Mouse (Mus musculus): ENCODE results near the gene 4930544D05Rik. TPM values are rescaled to one million over a fixed set of nuclear protein-coding genes. Genes with fewer than 3 reads are reported as not detected.

The 4930544D05Rik gene
- total and polyA plus RNA-seq, 2 experiments: not detected

DNA sequence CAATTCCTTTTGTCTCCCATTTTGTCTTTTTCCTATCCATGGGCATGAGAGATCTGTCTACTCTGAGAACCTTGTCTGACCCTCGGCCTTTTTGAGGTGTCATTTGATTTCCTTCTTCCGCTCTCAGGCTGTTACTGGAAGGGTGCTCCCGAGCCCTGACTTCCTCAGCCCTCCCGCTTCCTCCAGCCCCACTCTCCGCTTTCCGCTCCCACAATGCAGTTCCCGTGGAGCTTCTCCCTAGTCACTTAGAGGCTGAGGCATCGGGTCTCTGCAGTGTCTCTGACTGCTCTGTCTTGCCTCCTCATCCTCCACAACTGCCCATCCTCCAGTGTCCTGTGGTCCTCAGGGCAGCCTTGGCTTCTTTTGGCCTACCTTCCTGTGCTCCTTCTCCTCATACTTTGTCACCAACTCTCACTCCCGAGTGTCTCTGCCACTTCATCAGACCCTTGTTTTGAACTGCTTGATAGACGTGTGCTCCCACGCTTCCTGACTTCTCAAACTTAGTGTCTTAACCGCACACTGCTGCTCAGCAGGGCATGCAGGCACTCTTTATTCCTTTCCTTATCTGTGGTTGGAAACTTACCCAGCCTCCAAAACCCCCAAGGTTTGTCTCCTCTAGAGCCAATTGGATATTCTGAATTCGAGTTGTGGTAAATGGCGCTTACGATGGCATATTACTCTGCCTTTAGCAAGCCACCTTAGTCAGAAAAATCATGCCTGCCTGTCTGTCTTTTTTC, 21.2 kb upstream of the 4930544D05Rik start:
- no peak for TF ChIP-seq POLR2A (IDR thresholded peaks at IDR 0.05; ENCODE audit: extremely low read depth, insufficient read depth, low read length)
- TF ChIP-seq CTCF (IDR thresholded peaks at IDR 0.05; ENCODE audit: low read depth, low read length): no peak
- no peaks in the 10 kb centered on the region for H3K27me3 ChIP-seq (ENCODE audit: control insufficient read depth, insufficient read depth, low read length)
- H3K27ac ChIP-seq (replicated peaks; ENCODE audit: insufficient read depth, low read depth, low read length): peak overlapping the region; percentile 69
- H3K9ac ChIP-seq (ENCODE audit: low read depth, low read length): peak overlapping the region; percentile 18; the same call in 1 of the 2 replicates
- no peak for DNase-seq (ENCODE audit: extremely low read depth, low read depth, low spot score)
- 80% methylated on average over 15 of the region's 15 CpGs for WGBS
- peaks cover 4% of the 10 kb centered on the region; the same call in 1 of the 2 replicates for H3K36me3 ChIP-seq (ENCODE audit: control insufficient read depth, insufficient read depth, low read length)
- no peak overlapping the region for H3K4me3 ChIP-seq (ENCODE audit: insufficient read depth, low read depth, low read length)
- H3K79me2 ChIP-seq (ENCODE audit: control insufficient read depth, insufficient read depth, low read length): peaks cover 12% of the 10 kb centered on the region; the same call in 1 of the 2 replicates
- peaks cover 13% of the 10 kb centered on the region for H3K4me1 ChIP-seq (ENCODE audit: control insufficient read depth, insufficient read depth, low read length)

DNA sequence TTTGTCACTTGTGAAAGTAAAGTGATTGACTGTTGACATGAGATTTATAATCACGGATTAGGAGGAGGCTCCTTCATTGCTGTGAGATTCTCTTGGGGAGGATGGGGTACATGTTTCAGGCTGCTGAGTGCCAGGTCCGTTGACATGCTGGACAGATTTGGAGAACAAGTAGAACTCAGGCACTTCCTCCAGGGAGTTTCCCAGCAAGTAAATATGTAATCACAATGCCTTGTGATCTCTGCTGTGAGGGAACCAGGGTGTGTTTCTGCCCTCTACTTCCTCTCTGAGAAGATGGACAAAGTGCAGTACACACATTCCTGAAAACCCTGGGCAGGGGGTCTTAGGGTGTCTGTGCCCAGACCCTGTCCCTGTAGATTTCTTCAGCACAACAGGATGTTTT, 20.0 kb upstream of the 4930544D05Rik start:
- H3K4me1 ChIP-seq (ENCODE audit: control insufficient read depth, insufficient read depth, low read length): peaks cover 13% of the 10 kb centered on the region
- no peaks in the 10 kb centered on the region for H3K27me3 ChIP-seq (ENCODE audit: control insufficient read depth, insufficient read depth, low read length)
- TF ChIP-seq CTCF (IDR thresholded peaks at IDR 0.05; ENCODE audit: low read depth, low read length) (no peak), POLR2A (IDR thresholded peaks at IDR 0.05; ENCODE audit: extremely low read depth, insufficient read depth, low read length) (no peak)
- peak overlapping the region; percentile 63 for H3K27ac ChIP-seq (replicated peaks; ENCODE audit: insufficient read depth, low read depth, low read length)
- peaks cover 4% of the 10 kb centered on the region; the same call in 1 of the 2 replicates for H3K36me3 ChIP-seq (ENCODE audit: control insufficient read depth, insufficient read depth, low read length)
- H3K79me2 ChIP-seq (ENCODE audit: control insufficient read depth, insufficient read depth, low read length): peaks cover 7% of the 10 kb centered on the region; the same call in 1 of the 2 replicates
- no peak overlapping the region for H3K4me3 ChIP-seq (ENCODE audit: insufficient read depth, low read depth, low read length)
- no peak overlapping the region for H3K9ac ChIP-seq (ENCODE audit: low read depth, low read length)
- DNase-seq (ENCODE audit: extremely low read depth, low read depth, low spot score): peak; percentile 41
- WGBS: 36% methylated on average over 2 of the region's 2 CpGs

DNA sequence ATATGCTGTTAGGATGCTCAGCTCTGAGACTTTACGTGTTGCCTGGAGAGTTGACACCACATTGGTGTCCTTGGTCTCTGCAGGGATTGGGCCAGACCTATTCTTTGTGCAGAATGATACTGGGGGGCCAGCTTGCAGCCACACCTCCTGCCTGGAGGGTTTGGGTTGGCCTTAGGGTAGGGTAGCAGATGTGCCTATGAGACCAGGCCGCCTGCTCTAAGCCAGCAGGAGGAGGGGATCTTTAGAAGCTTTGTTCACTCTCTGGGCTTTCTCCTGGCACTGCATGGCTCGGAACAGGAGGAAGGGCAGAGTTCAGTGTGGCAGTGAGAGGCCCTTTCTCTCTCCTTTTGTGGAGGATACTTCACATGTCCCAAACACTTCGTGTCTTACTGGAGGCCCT, 19.6 kb upstream of the 4930544D05Rik start:
- Histone ChIP-seq H3K79me2 (ENCODE audit: control insufficient read depth, insufficient read depth, low read length) (0 out of 2 replicates have a peak, but pooled peaks cover 5% of the 10 kb centered on the region), H3K9ac (ENCODE audit: low read depth, low read length) (no peak overlapping the region), H3K27ac (replicated peaks; ENCODE audit: insufficient read depth, low read depth, low read length) (peak overlapping the region; percentile 63), H3K36me3 (ENCODE audit: control insufficient read depth, insufficient read depth, low read length) (peaks cover 4% of the 10 kb centered on the region; the same call in 1 of the 2 replicates), H3K4me3 (ENCODE audit: insufficient read depth, low read depth, low read length) (no peak overlapping the region), H3K27me3 (ENCODE audit: control insufficient read depth, insufficient read depth, low read length) (no peaks in the 10 kb centered on the region), H3K4me1 (ENCODE audit: control insufficient read depth, insufficient read depth, low read length) (peaks cover 13% of the 10 kb centered on the region)
- 69% methylated on average over 4 of the region's 4 CpGs for WGBS
- TF ChIP-seq POLR2A (IDR thresholded peaks at IDR 0.05; ENCODE audit: extremely low read depth, insufficient read depth, low read length) (no peak), CTCF (IDR thresholded peaks at IDR 0.05; ENCODE audit: low read depth, low read length) (no peak)
- no peak for DNase-seq (ENCODE audit: extremely low read depth, low read depth, low spot score)

DNA sequence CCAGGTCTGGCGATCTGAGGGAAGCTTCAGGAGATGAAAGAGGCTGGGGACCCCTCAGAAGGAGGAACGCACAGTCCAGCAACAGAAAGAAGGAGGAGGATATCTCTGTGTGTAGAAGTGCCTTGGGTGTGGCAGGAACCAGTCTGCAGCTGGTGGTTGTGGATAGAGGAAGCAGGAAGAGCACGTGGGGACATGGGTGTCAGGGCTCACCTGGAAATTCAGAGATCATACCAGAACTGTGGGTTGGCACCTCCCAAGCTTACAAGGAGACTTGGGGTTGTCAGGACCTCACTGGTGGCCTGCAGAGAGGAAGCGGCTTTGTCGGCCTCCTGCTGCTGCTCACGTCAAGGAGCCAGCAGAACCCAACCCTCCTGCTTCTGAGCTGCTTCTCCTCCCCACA, 18.3 kb upstream of the 4930544D05Rik start:
- Histone ChIP-seq H3K9ac (ENCODE audit: low read depth, low read length) (no peak overlapping the region), H3K27me3 (ENCODE audit: control insufficient read depth, insufficient read depth, low read length) (no peaks in the 10 kb centered on the region), H3K4me3 (ENCODE audit: insufficient read depth, low read depth, low read length) (no peak overlapping the region), H3K79me2 (ENCODE audit: control insufficient read depth, insufficient read depth, low read length) (no peaks in the 10 kb centered on the region), H3K27ac (replicated peaks; ENCODE audit: insufficient read depth, low read depth, low read length) (no peak overlapping the region), H3K36me3 (ENCODE audit: control insufficient read depth, insufficient read depth, low read length) (peaks cover 4% of the 10 kb centered on the region; the same call in 1 of the 2 replicates), H3K4me1 (ENCODE audit: control insufficient read depth, insufficient read depth, low read length) (peaks cover 10% of the 10 kb centered on the region)
- DNase-seq (ENCODE audit: extremely low read depth, low read depth, low spot score): no peak
- TF ChIP-seq POLR2A (IDR thresholded peaks at IDR 0.05; ENCODE audit: extremely low read depth, insufficient read depth, low read length) (no peak), CTCF (IDR thresholded peaks at IDR 0.05; ENCODE audit: low read depth, low read length) (no peak)
- 89% methylated on average over 6 of the region's 6 CpGs for WGBS

DNA sequence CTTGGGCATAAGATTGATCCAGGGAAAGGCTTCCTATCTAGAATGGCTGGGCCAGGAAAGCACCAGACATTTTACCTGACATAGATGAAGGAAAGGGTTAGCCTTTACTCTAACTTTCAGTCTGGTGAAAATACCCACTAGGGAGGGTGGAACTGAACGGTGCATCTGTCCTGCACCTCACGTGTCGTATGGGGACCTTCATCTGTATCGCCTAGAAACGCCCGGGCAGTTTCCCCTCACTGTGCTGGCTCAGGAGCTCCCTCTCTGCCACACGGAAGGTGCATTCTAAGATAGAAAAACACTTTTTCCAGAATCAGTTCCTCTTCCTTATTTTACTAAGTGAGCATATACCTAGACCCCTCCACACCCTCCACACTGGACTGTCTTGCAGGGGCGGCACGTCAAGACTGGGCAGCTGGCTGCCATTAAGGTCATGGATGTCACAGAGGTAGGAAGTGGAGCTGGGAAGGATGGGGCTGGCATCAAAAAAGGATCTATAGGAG, 17.1 kb upstream of the 4930544D05Rik start:
- DNase-seq (ENCODE audit: extremely low read depth, low read depth, low spot score): no peak
- TF ChIP-seq CTCF (IDR thresholded peaks at IDR 0.05; ENCODE audit: low read depth, low read length) (no peak), POLR2A (IDR thresholded peaks at IDR 0.05; ENCODE audit: extremely low read depth, insufficient read depth, low read length) (no peak)
- Histone ChIP-seq H3K4me3 (ENCODE audit: insufficient read depth, low read depth, low read length) (no peak overlapping the region), H3K9ac (ENCODE audit: low read depth, low read length) (no peak overlapping the region), H3K27ac (replicated peaks; ENCODE audit: insufficient read depth, low read depth, low read length) (no peak overlapping the region), H3K4me1 (ENCODE audit: control insufficient read depth, insufficient read depth, low read length) (peaks cover 10% of the 10 kb centered on the region), H3K27me3 (ENCODE audit: control insufficient read depth, insufficient read depth, low read length) (no peaks in the 10 kb centered on the region), H3K36me3 (ENCODE audit: control insufficient read depth, insufficient read depth, low read length) (peaks cover 4% of the 10 kb centered on the region; the same call in 1 of the 2 replicates), H3K79me2 (ENCODE audit: control insufficient read depth, insufficient read depth, low read length) (no peaks in the 10 kb centered on the region)
- WGBS: 92% methylated on average over 9 of the region's 9 CpGs

Data from liver, adult 2 months (tissue).